Mouse (Mus musculus) heart, adult 2 months (tissue): Measurements from ENCODE around the gene Gadd45gip1.
A peak's percentile ranks its signal among the peaks of the same experiment; 100 is the strongest.

ENCODE experiments used
- CTCF ChIP-seq: fragments of 200-600 bp; IDR thresholded peaks from 2 replicates; pipeline ENCODE4 v1.8.1; 2022; ENCODE audit warnings: antibody characterized with exemption, mild to moderate bottlenecking, moderate library complexity
- EP300 ChIP-seq: fragments of 200-500 bp; IDR thresholded peaks from 2 replicates; pipeline ENCODE4 v1.6.1; 2011; ENCODE audit warnings: low read depth, low read length, control low read depth; ENCODE audit not compliant: insufficient read depth
- POLR2A ChIP-seq: fragments of 200-500 bp; IDR thresholded peaks from 2 replicates; pipeline ENCODE4 v1.6.1; 2011; ENCODE audit warnings: mild to moderate bottlenecking, low read depth, low read length, control low read depth; ENCODE audit not compliant: insufficient read depth

- TF ChIP-seq CTCF (no peak), POLR2A (no peak), EP300 (0 out of 2 replicates have a peak, but pooled peaks have one; percentile 4)
Measured at GRCm38 (mm10) chr8:84793791-84794485, 37.4 kb upstream of the Gadd45gip1 start.
